28 mouse cellular contexts compared by ENCODE assay signal in the genomic region with DNA sequence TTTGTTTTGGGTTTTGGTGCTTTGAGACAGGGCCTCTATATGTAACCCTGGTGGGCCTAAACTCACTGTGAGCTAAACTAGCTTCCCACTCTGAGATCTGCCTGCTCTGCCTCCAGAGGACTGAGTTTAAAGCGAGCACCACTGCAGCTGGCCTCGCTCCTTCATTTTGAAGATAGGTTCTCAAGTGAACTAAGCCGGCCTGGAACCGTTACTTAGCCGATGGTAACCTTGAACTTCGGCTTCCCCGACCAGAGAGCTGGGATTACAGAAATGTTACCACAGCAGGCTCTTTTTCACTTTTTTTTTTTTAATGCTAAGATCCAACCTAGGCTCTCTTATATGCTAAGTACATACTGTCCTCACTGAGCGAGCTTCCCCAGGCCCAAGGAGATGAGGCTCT. TPM values are rescaled to one million over a fixed set of nuclear protein-coding genes. Genes with fewer than 3 reads are reported as not detected.
DNase-seq lines count a peak whose midpoint lies in the region; ATAC-seq and TF ChIP-seq lines count a peak whose summit lies in the region.
"Had no signal": no experiment of that assay in that cellular context is flagged by ENCODE, and none has a peak within 500 bp of the region (broad histone marks: within the 10 kb centered on the region; RNA-seq: fewer than 3 reads in every experiment).

No protein-coding gene starts in this region.

- no peak for ATAC-seq in heart, embryonic 13.5 days (ENCODE audit: extremely low read depth, insufficient number of reproducible peaks, low FRiP score, low TSS enrichment)
- ATAC-seq in granulocyte monocyte progenitor cell, adult 5-6 weeks (replicated peaks; ENCODE audit: poor library complexity, severe bottlenecking), result 0 out of 2 replicates have a peak, but pooled peaks have one; percentile 17
- no peak for ATAC-seq in liver, embryonic 16.5 days (ENCODE audit: low read depth)
- no peak for ATAC-seq in frontal cortex, adult (ENCODE audit: low TSS enrichment)
- ATAC-seq in lung, postnatal 0 days, result no peak
- ATAC-seq: forebrain, embryonic 13.5 days; inflammation-experienced regulatory T-cells, adult 6 months had no signal

- 79% methylated on average over 8 of the region's 8 CpGs for WGBS in heart, embryonic 13.5 days
- 82% methylated on average over 8 of the region's 8 CpGs for WGBS in liver, embryonic 16.5 days (ENCODE audit: insufficient replicate concordance)
- 85% methylated on average over 8 of the region's 8 CpGs for WGBS in lung, postnatal 0 days

- no peaks in the 10 kb centered on the region for H3K9me3 ChIP-seq in heart, embryonic 13.5 days
- no peaks in the 10 kb centered on the region for H3K9me3 ChIP-seq in liver, embryonic 16.5 days (replicated peaks; ENCODE audit: control insufficient read depth, low read length)
- H3K9me3 ChIP-seq in lung, postnatal 0 days (ENCODE audit: low read length), result no peaks in the 10 kb centered on the region
- H3K9me3 ChIP-seq: forebrain, embryonic 13.5 days; hindbrain, embryonic 10.5 days; hindbrain, embryonic 15.5 days; kidney, embryonic 15.5 days; limb, embryonic 15.5 days; lung, embryonic 15.5 days had no signal

- H3K27ac ChIP-seq in heart, embryonic 13.5 days (replicated peaks), result no peak overlapping the region
- peak overlapping the region; percentile 60 for H3K27ac ChIP-seq in liver, embryonic 16.5 days (ENCODE audit: low read length)
- H3K27ac ChIP-seq in lung, postnatal 0 days (ENCODE audit: low read length), result no peak overlapping the region
- H3K27ac ChIP-seq: forebrain, embryonic 13.5 days; hindbrain, embryonic 10.5 days; hindbrain, embryonic 15.5 days; kidney, embryonic 15.5 days; limb, embryonic 15.5 days; lung, embryonic 15.5 days had no signal

- no peak overlapping the region for H3K4me2 ChIP-seq in heart, embryonic 13.5 days
- H3K4me2 ChIP-seq in liver, embryonic 16.5 days (ENCODE audit: low read depth, low read length), result no peak overlapping the region
- no peak overlapping the region for H3K4me2 ChIP-seq in lung, postnatal 0 days (replicated peaks; ENCODE audit: low read depth, low read length)
- H3K4me2 ChIP-seq: forebrain, embryonic 13.5 days; hindbrain, embryonic 15.5 days; kidney, embryonic 15.5 days; limb, embryonic 15.5 days; lung, embryonic 15.5 days had no signal

- DNase-seq in heart, adult 11 months, result no peak
- peak; percentile 30 for DNase-seq in ZHBTc4 (ENCODE audit: low read depth, low spot score)
- DNase-seq in lung, postnatal 0 days (ENCODE audit: low spot score), result no peak
- DNase-seq in lung, postnatal 4 days, result no peak
- DNase-seq: cerebellum, adult 11-12 months; cerebellum, adult 9-11 months; gastrocnemius, postnatal 36 days; heart, postnatal 14 days; kidney, adult 18-20 months; kidney, postnatal 25 days; lung, postnatal 36 days; midbrain, embryonic 14.5 days; retina, postnatal 1 day; right cerebral cortex, postnatal 14 days; thymus, postnatal 14 days had no signal

- peaks cover 59% of the 10 kb centered on the region for H3K4me1 ChIP-seq in heart, embryonic 13.5 days
- H3K4me1 ChIP-seq in liver, embryonic 16.5 days (ENCODE audit: control insufficient read depth, low read depth, low read length), result peaks cover 65% of the 10 kb centered on the region
- no peaks in the 10 kb centered on the region for H3K4me1 ChIP-seq in lung, postnatal 0 days (ENCODE audit: insufficient read depth, low read depth, low read length)
- H3K4me1 ChIP-seq: forebrain, embryonic 13.5 days; kidney, embryonic 15.5 days; limb, embryonic 15.5 days; lung, embryonic 15.5 days had no signal

- no peak overlapping the region for H3K4me3 ChIP-seq in heart, embryonic 13.5 days
- H3K4me3 ChIP-seq in liver, embryonic 16.5 days (ENCODE audit: low read depth, low read length), result no peak overlapping the region
- H3K4me3 ChIP-seq in lung, postnatal 0 days (ENCODE audit: low read depth, low read length), result no peak overlapping the region
- H3K4me3 ChIP-seq: forebrain, embryonic 13.5 days; hindbrain, embryonic 10.5 days; hindbrain, embryonic 15.5 days; kidney, embryonic 15.5 days; limb, embryonic 15.5 days; lung, embryonic 15.5 days had no signal

- H3K9ac ChIP-seq in heart, embryonic 13.5 days, result peak overlapping the region; percentile 44; the same call in 1 of the 2 replicates
- H3K9ac ChIP-seq in liver, embryonic 16.5 days (ENCODE audit: low read depth, low read length), result peak overlapping the region; percentile 40
- H3K9ac ChIP-seq in lung, postnatal 0 days (replicated peaks; ENCODE audit: low read depth), result no peak overlapping the region
- H3K9ac ChIP-seq: forebrain, embryonic 13.5 days; hindbrain, embryonic 15.5 days; kidney, embryonic 15.5 days; limb, embryonic 15.5 days; lung, embryonic 15.5 days had no signal

- H3K27me3 ChIP-seq in heart, embryonic 13.5 days (replicated peaks), result no peaks in the 10 kb centered on the region
- no peaks in the 10 kb centered on the region for H3K27me3 ChIP-seq in liver, embryonic 16.5 days (ENCODE audit: control insufficient read depth, insufficient read depth, low read depth, low read length)
- H3K27me3 ChIP-seq in lung, postnatal 0 days (replicated peaks; ENCODE audit: insufficient read depth, low read length), result no peaks in the 10 kb centered on the region
- H3K27me3 ChIP-seq: CH12.LX; forebrain, embryonic 13.5 days; hindbrain, embryonic 15.5 days; kidney, embryonic 15.5 days; limb, embryonic 15.5 days; lung, embryonic 15.5 days had no signal

- no peak for TF ChIP-seq EP300 in lung, postnatal 0 days (IDR thresholded peaks at IDR 0.05)

- H3K36me3 ChIP-seq in heart, embryonic 13.5 days, result peaks cover 7% of the 10 kb centered on the region; the same call in 1 of the 2 replicates
- H3K36me3 ChIP-seq in liver, embryonic 16.5 days (ENCODE audit: control insufficient read depth, insufficient read depth), result peaks cover 5% of the 10 kb centered on the region; the same call in 1 of the 2 replicates
- H3K36me3 ChIP-seq in lung, postnatal 0 days (ENCODE audit: insufficient read depth, low read length), result no peaks in the 10 kb centered on the region
- H3K36me3 ChIP-seq: limb, embryonic 15.5 days; lung, embryonic 15.5 days had no signal

- TF ChIP-seq CTCF in lung, postnatal 0 days (IDR thresholded peaks at IDR 0.05), result no peak

RNA-seq across cellular contexts. Expression of gene Tbc1d24, which starts 12.1 kb away (rescaled TPM):
- polyA plus RNA-seq in heart, embryonic 13.5 days (2015; fragmentation: Nextera tagmentation; extraction: Ambion mirVana), result 4.2 and 5.2 TPM in 2 replicates
- 12.4 and 27.9 TPM in 2 replicates for total RNA-seq in granulocyte monocyte progenitor cell, adult 5-6 weeks (2014; fragmentation: Nextera tagmentation)
- 4.8 and 6.4 TPM in 2 replicates for total RNA-seq in granulocyte monocyte progenitor cell, adult 5-6 weeks (2017)
- 7.0 and 7.4 TPM in 2 replicates for polyA plus RNA-seq in liver, embryonic 16.5 days (2015; fragmentation: Nextera tagmentation; extraction: Ambion mirVana)
- polyA plus RNA-seq in lung, postnatal 0 days (2015; fragmentation: Nextera tagmentation; extraction: Ambion mirVana), result 1.8 and 1.9 TPM in 2 replicates

RNA-seq across cellular contexts. Expression of gene Ntn3, which starts 16.1 kb away (rescaled TPM):
- polyA plus RNA-seq in heart, embryonic 13.5 days (2015; fragmentation: Nextera tagmentation; extraction: Ambion mirVana), result 1.9 and 2.0 TPM in 2 replicates
- 0.11 TPM in 1 of 2 replicates, not detected in the other for total RNA-seq in granulocyte monocyte progenitor cell, adult 5-6 weeks (2014; fragmentation: Nextera tagmentation)
- 0.04 TPM in 1 of 2 replicates, not detected in the other for total RNA-seq in granulocyte monocyte progenitor cell, adult 5-6 weeks (2017)
- 0.65 and 0.78 TPM in 2 replicates for polyA plus RNA-seq in liver, embryonic 16.5 days (2015; fragmentation: Nextera tagmentation; extraction: Ambion mirVana)
- polyA plus RNA-seq in lung, postnatal 0 days (2015; fragmentation: Nextera tagmentation; extraction: Ambion mirVana), result 2.3 and 2.5 TPM in 2 replicates
- total RNA-seq: monocyte, adult 5-6 weeks had no signal
- polyA plus RNA-seq: inflammation-experienced regulatory T-cells, adult 6 months had no signal

RNA-seq across cellular contexts. Expression of gene Atp6v0c, which starts 23.8 kb away (rescaled TPM):
- polyA plus RNA-seq in heart, embryonic 13.5 days (2015; fragmentation: Nextera tagmentation; extraction: Ambion mirVana), result 544 and 567 TPM in 2 replicates
- 422 and 477 TPM in 2 replicates for total RNA-seq in granulocyte monocyte progenitor cell, adult 5-6 weeks (2014; fragmentation: Nextera tagmentation)
- total RNA-seq in granulocyte monocyte progenitor cell, adult 5-6 weeks (2017), result 134 and 143 TPM in 2 replicates
- 352 and 382 TPM in 2 replicates for polyA plus RNA-seq in liver, embryonic 16.5 days (2015; fragmentation: Nextera tagmentation; extraction: Ambion mirVana)
- 566 and 620 TPM in 2 replicates for polyA plus RNA-seq in lung, postnatal 0 days (2015; fragmentation: Nextera tagmentation; extraction: Ambion mirVana)

RNA-seq across cellular contexts. Expression of gene Tedc2, which starts 27.4 kb away (rescaled TPM):
- 6.2 and 7.0 TPM in 2 replicates for polyA plus RNA-seq in heart, embryonic 13.5 days (2015; fragmentation: Nextera tagmentation; extraction: Ambion mirVana)
- 11.3 and 13.8 TPM in 2 replicates for total RNA-seq in granulocyte monocyte progenitor cell, adult 5-6 weeks (2014; fragmentation: Nextera tagmentation)
- total RNA-seq in granulocyte monocyte progenitor cell, adult 5-6 weeks (2017), result 17.0 and 19.5 TPM in 2 replicates
- 7.1 and 7.4 TPM in 2 replicates for polyA plus RNA-seq in liver, embryonic 16.5 days (2015; fragmentation: Nextera tagmentation; extraction: Ambion mirVana)
- polyA plus RNA-seq in lung, postnatal 0 days (2015; fragmentation: Nextera tagmentation; extraction: Ambion mirVana), result 5.3 and 6.3 TPM in 2 replicates

RNA-seq across cellular contexts. Expression of gene Amdhd2, which starts 29.7 kb away (rescaled TPM):
- polyA plus RNA-seq in heart, embryonic 13.5 days (2015; fragmentation: Nextera tagmentation; extraction: Ambion mirVana), result 27.0 and 31.2 TPM in 2 replicates
- total RNA-seq in granulocyte monocyte progenitor cell, adult 5-6 weeks (2014; fragmentation: Nextera tagmentation), result 60.4 and 63.2 TPM in 2 replicates
- 54.4 and 66.4 TPM in 2 replicates for total RNA-seq in granulocyte monocyte progenitor cell, adult 5-6 weeks (2017)
- 20.7 and 25.0 TPM in 2 replicates for polyA plus RNA-seq in liver, embryonic 16.5 days (2015; fragmentation: Nextera tagmentation; extraction: Ambion mirVana)
- polyA plus RNA-seq in lung, postnatal 0 days (2015; fragmentation: Nextera tagmentation; extraction: Ambion mirVana), result 44.1 and 44.2 TPM in 2 replicates
